Mouse (Mus musculus) lung, adult 18-20 months (tissue): ENCODE results near the gene Enpp7.

Source experiments
- DNase-seq, 2 experiments: peaks; one replicate each; pipeline ENCODE4 v3.0.0; 2022; ENCODE audit warnings: mixed read lengths in 2 of 2

Gene Enpp7

GRCm38 (mm10) chr11:118998540-118999265 is 10.7 kb downstream of the Enpp7 start:
- DNase-seq: peak; percentile 61 to 64

GRCm38 (mm10) chr11:118999361-118999804 is 11.4 kb downstream of the Enpp7 start:
- DNase-seq: no peak

GRCm38 (mm10) chr11:119000877-119001276 is 12.9 kb downstream of the Enpp7 start:
- DNase-seq: no peak

- DNase-seq: no peak
Observed at GRCm38 (mm10) chr11:119001493-119002128, 13.6 kb downstream of the Enpp7 start.

- no peak for DNase-seq
Observed at GRCm38 (mm10) chr11:119005547-119006275, 17.7 kb downstream of the Enpp7 start.

- no peak for DNase-seq
Observed at GRCm38 (mm10) chr11:119006462-119006861, 18.5 kb downstream of the Enpp7 start.

GRCm38 (mm10) chr11:119007461-119008456 is 19.8 kb downstream of the Enpp7 start:
- peak; percentile 65 to 69 for DNase-seq

- DNase-seq: no peak
Observed at GRCm38 (mm10) chr11:119014455-119014854, 26.5 kb downstream of the Enpp7 start.

- no peak for DNase-seq
Observed at GRCm38 (mm10) chr11:119017506-119017905, 29.5 kb downstream of the Enpp7 start.

- no peak for DNase-seq
Observed at GRCm38 (mm10) chr11:119021180-119021579, 33.2 kb downstream of the Enpp7 start.

GRCm38 (mm10) chr11:119022068-119022894 is 34.3 kb downstream of the Enpp7 start:
- DNase-seq: no peak

GRCm38 (mm10) chr11:119022895-119023615 is 35.1 kb downstream of the Enpp7 start, which contains the start of gene Cbx2:
Gene Cbx2, plus strand, starts transcription at chr11:119022962.
- DNase-seq: peak; percentile 80 to 89

GRCm38 (mm10) chr11:119023616-119023980 is 35.6 kb downstream of the Enpp7 start:
- DNase-seq: no peak

- no peak for DNase-seq
Observed at GRCm38 (mm10) chr11:119024260-119024659, 36.3 kb downstream of the Enpp7 start.

- DNase-seq: peak in 1 of 2 experiments; percentile 48
Observed at GRCm38 (mm10) chr11:119026203-119026602, 38.2 kb downstream of the Enpp7 start.

GRCm38 (mm10) chr11:119033874-119034558 is 46.0 kb downstream of the Enpp7 start:
- peak; percentile 79 to 86 for DNase-seq

- no peak for DNase-seq
Observed at GRCm38 (mm10) chr11:119034635-119035034, 46.6 kb downstream of the Enpp7 start.

- no peak for DNase-seq
Observed at GRCm38 (mm10) chr11:119035094-119035685, 47.2 kb downstream of the Enpp7 start.

GRCm38 (mm10) chr11:119035686-119036165 is 47.7 kb downstream of the Enpp7 start:
- DNase-seq: no peak
